Mouse (Mus musculus): ENCODE data around the gene 1700016H13Rik. TPM values are rescaled to one million over a fixed set of nuclear protein-coding genes. Genes with fewer than 3 reads are reported as not detected.
A peak's percentile ranks its signal among the peaks of the same experiment; 100 is the strongest.

1700016H13Rik gene
- total and polyA plus RNA-seq, 2 experiments from 2014 or later = 0.24 to 0.33 TPM

- TF ChIP-seq CTCF (IDR thresholded peaks at IDR 0.05; ENCODE audit: low read depth) = peak; percentile 84
These were observed 1.6 kb downstream of the 1700016H13Rik start for GRCm38 (mm10) chr5:103654225-103654624.

GRCm38 (mm10) chr5:103647320-103647719 lies 8.5 kb downstream of the 1700016H13Rik start:
- no peak overlapping the region for H3K27ac ChIP-seq (ENCODE audit: low read depth, low read length)
- TF ChIP-seq CTCF (IDR thresholded peaks at IDR 0.05; ENCODE audit: low read depth) = no peak
- H3K36me3 ChIP-seq (ENCODE audit: insufficient read depth) = no peaks in the 10 kb centered on the region
- H3K27me3 ChIP-seq (ENCODE audit: insufficient read depth, low read length) = no peaks in the 10 kb centered on the region
- H3K4me2 ChIP-seq (ENCODE audit: low read depth) = no peak overlapping the region
- WGBS = 80% methylated on average over 3 of the region's 3 CpGs
- H3K9me3 ChIP-seq (ENCODE audit: low read length) = no peaks in the 10 kb centered on the region
- DNase-seq (no peak), ATAC-seq (no peak)
- H3K4me3 ChIP-seq (ENCODE audit: low read depth, low read length) = no peak overlapping the region
- H3K4me1 ChIP-seq (ENCODE audit: insufficient read depth) = no peaks in the 10 kb centered on the region
- no peak overlapping the region for H3K9ac ChIP-seq

More at GRCm38 (mm10) chr5:103654225-103654624, 1.6 kb downstream of the 1700016H13Rik start:
- Histone ChIP-seq H3K27me3 (ENCODE audit: insufficient read depth, low read length) (no peaks in the 10 kb centered on the region), H3K9me3 (ENCODE audit: low read length) (no peaks in the 10 kb centered on the region), H3K4me3 (ENCODE audit: low read depth, low read length) (no peak overlapping the region), H3K36me3 (ENCODE audit: insufficient read depth) (no peaks in the 10 kb centered on the region), H3K27ac (ENCODE audit: low read depth, low read length) (no peak overlapping the region), H3K4me1 (ENCODE audit: insufficient read depth) (no peaks in the 10 kb centered on the region), H3K9ac (no peak overlapping the region), H3K4me2 (ENCODE audit: low read depth) (no peak overlapping the region)
- ATAC-seq (no peak), DNase-seq (peak; percentile 76)
- WGBS = 30% methylated on average over 6 of the region's 6 CpGs

- no peak overlapping the region for H3K9ac ChIP-seq
- ATAC-seq (no peak), DNase-seq (no peak)
- H3K4me3 ChIP-seq (ENCODE audit: low read depth, low read length) = no peak overlapping the region
- H3K27me3 ChIP-seq (ENCODE audit: insufficient read depth, low read length) = no peaks in the 10 kb centered on the region
- no peak overlapping the region for H3K4me2 ChIP-seq (ENCODE audit: low read depth)
- H3K4me1 ChIP-seq (ENCODE audit: insufficient read depth) = no peaks in the 10 kb centered on the region
- no peak overlapping the region for H3K27ac ChIP-seq (ENCODE audit: low read depth, low read length)
- H3K36me3 ChIP-seq (ENCODE audit: insufficient read depth) = no peaks in the 10 kb centered on the region
- TF ChIP-seq CTCF (IDR thresholded peaks at IDR 0.05; ENCODE audit: low read depth) = no peak
- H3K9me3 ChIP-seq (ENCODE audit: low read length) = no peaks in the 10 kb centered on the region
- WGBS = 94% methylated on average over 1 of the region's 1 CpGs
These were observed 11.6 kb downstream of the 1700016H13Rik start for GRCm38 (mm10) chr5:103644167-103644566.

- no peaks in the 10 kb centered on the region for H3K9me3 ChIP-seq (ENCODE audit: low read length)
- 91% methylated on average over 2 of the region's 2 CpGs for WGBS
- no peak for ATAC-seq
These were observed 18.6 kb downstream of the 1700016H13Rik start for GRCm38 (mm10) chr5:103637162-103637561.

GRCm38 (mm10) chr5:103629854-103630580 lies 25.8 kb downstream of the 1700016H13Rik start:
- Histone ChIP-seq H3K9me3 (ENCODE audit: low read length) (no peaks in the 10 kb centered on the region), H3K27ac (ENCODE audit: low read depth, low read length) (no peak overlapping the region)
- 68% methylated on average over 9 of the region's 9 CpGs for WGBS

More at GRCm38 (mm10) chr5:103637162-103637561, 18.6 kb downstream of the 1700016H13Rik start:
- DNase-seq = no peak
- H3K36me3 ChIP-seq (ENCODE audit: insufficient read depth) = no peaks in the 10 kb centered on the region
- no peak for TF ChIP-seq CTCF (IDR thresholded peaks at IDR 0.05; ENCODE audit: low read depth)
- no peaks in the 10 kb centered on the region for H3K27me3 ChIP-seq (ENCODE audit: insufficient read depth, low read length)
- no peak overlapping the region for H3K9ac ChIP-seq
- no peak overlapping the region for H3K4me2 ChIP-seq (ENCODE audit: low read depth)
- no peaks in the 10 kb centered on the region for H3K4me1 ChIP-seq (ENCODE audit: insufficient read depth)
- no peak overlapping the region for H3K27ac ChIP-seq (ENCODE audit: low read depth, low read length)
- no peak overlapping the region for H3K4me3 ChIP-seq (ENCODE audit: low read depth, low read length)

GRCm38 (mm10) chr5:103629111-103629764 lies 26.6 kb downstream of the 1700016H13Rik start, which contains the start of gene Slc10a6:
Gene Slc10a6 (minus strand): TSS chr5:103629403.
- H3K9ac ChIP-seq = no peak within 1 kb of the TSS
- H3K9me3 ChIP-seq (ENCODE audit: low read length) = no peaks in the 10 kb centered on the region
- peak; percentile 91 for ATAC-seq
- DNase-seq = peak; percentile 75
- peaks cover 6% of the 10 kb centered on the region; the same call in 1 of the 2 replicates for H3K4me1 ChIP-seq (ENCODE audit: insufficient read depth)
- TF ChIP-seq CTCF (IDR thresholded peaks at IDR 0.05; ENCODE audit: low read depth) = no peak
- WGBS = 50% methylated on average over 17 of the region's 17 CpGs
- H3K27ac ChIP-seq (ENCODE audit: low read depth, low read length) = no peak within 1 kb of the TSS; the same call in 1 of the 2 replicates
- H3K27me3 ChIP-seq (ENCODE audit: insufficient read depth, low read length) = no peaks in the 10 kb centered on the region
- no peak within 1 kb of the TSS for H3K4me2 ChIP-seq (ENCODE audit: low read depth)
- no peaks in the 10 kb centered on the region for H3K36me3 ChIP-seq (ENCODE audit: insufficient read depth)
- H3K4me3 ChIP-seq (ENCODE audit: low read depth, low read length) = no peak within 1 kb of the TSS

More at GRCm38 (mm10) chr5:103629854-103630580, 25.8 kb downstream of the 1700016H13Rik start:
- no peak overlapping the region for H3K9ac ChIP-seq
- H3K4me1 ChIP-seq (ENCODE audit: insufficient read depth) = peaks cover 6% of the 10 kb centered on the region; the same call in 1 of the 2 replicates
- no peak for TF ChIP-seq CTCF (IDR thresholded peaks at IDR 0.05; ENCODE audit: low read depth)
- no peak for ATAC-seq
- H3K27me3 ChIP-seq (ENCODE audit: insufficient read depth, low read length) = no peaks in the 10 kb centered on the region
- H3K36me3 ChIP-seq (ENCODE audit: insufficient read depth) = no peaks in the 10 kb centered on the region
- DNase-seq = no peak
- H3K4me2 ChIP-seq (ENCODE audit: low read depth) = no peak overlapping the region
- no peak overlapping the region for H3K4me3 ChIP-seq (ENCODE audit: low read depth, low read length)

GRCm38 (mm10) chr5:103628499-103628898 lies 27.3 kb downstream of the 1700016H13Rik start:
- Histone ChIP-seq H3K9me3 (ENCODE audit: low read length) (no peaks in the 10 kb centered on the region), H3K4me2 (ENCODE audit: low read depth) (no peak overlapping the region)

More at GRCm38 (mm10) chr5:103628499-103628898, 27.3 kb downstream of the 1700016H13Rik start:
- no peak for DNase-seq
- Histone ChIP-seq H3K27me3 (ENCODE audit: insufficient read depth, low read length) (no peaks in the 10 kb centered on the region), H3K27ac (ENCODE audit: low read depth, low read length) (no peak overlapping the region), H3K4me1 (ENCODE audit: insufficient read depth) (peaks cover 6% of the 10 kb centered on the region; the same call in 1 of the 2 replicates), H3K4me3 (ENCODE audit: low read depth, low read length) (no peak overlapping the region), H3K9ac (no peak overlapping the region), H3K36me3 (ENCODE audit: insufficient read depth) (no peaks in the 10 kb centered on the region)
- no peak for ATAC-seq
- 77% methylated on average over 6 of the region's 6 CpGs for WGBS
- no peak for TF ChIP-seq CTCF (IDR thresholded peaks at IDR 0.05; ENCODE audit: low read depth)

All from forebrain, postnatal 0 days (tissue).